ENCODE assay signal across 18 mouse cellular contexts in genomic region chr5:71915711-71916110, GRCm38 (mm10).
"Had no signal": no experiment of that assay in that cellular context is flagged by ENCODE, and none has a peak within 500 bp of the region (broad histone marks: within the 10 kb centered on the region; RNA-seq: fewer than 3 reads in every experiment).

No protein-coding gene starts in this region.

- H3K27me3 ChIP-seq: megakaryocyte, embryonic 14.5 days; midbrain, embryonic 13.5 days; midbrain, embryonic 15.5 days; neural tube, embryonic 13.5 days; neural tube, embryonic 15.5 days had no signal

- ATAC-seq: midbrain, embryonic 13.5 days; midbrain, embryonic 15.5 days had no signal

- H3K27ac ChIP-seq: macrophage; midbrain, embryonic 13.5 days; midbrain, embryonic 15.5 days; neural tube, embryonic 13.5 days; neural tube, embryonic 15.5 days had no signal

- DNase-seq: lung, adult 18-20 months; lung, embryonic 14.5 days; lung, postnatal 10 days; lung, postnatal 36 days; retina, postnatal 1 day; right cerebral cortex, postnatal 14 days; right cerebral cortex, postnatal 4 days; spleen, adult 18-20 months; thymus, adult 18-20 months; thymus, postnatal 14 days; thymus, postnatal 36 days had no signal

- H3K4me1 ChIP-seq: megakaryocyte, embryonic 14.5 days; midbrain, embryonic 13.5 days; midbrain, embryonic 15.5 days; neural tube, embryonic 13.5 days; neural tube, embryonic 15.5 days had no signal

- H3K9ac ChIP-seq: lung, embryonic 14.5 days; midbrain, embryonic 13.5 days; midbrain, embryonic 15.5 days; neural tube, embryonic 13.5 days; neural tube, embryonic 15.5 days had no signal

- H3K36me3 ChIP-seq: midbrain, embryonic 13.5 days; midbrain, embryonic 15.5 days; neural tube, embryonic 13.5 days; neural tube, embryonic 15.5 days had no signal

- H3K4me2 ChIP-seq: lung, embryonic 14.5 days; midbrain, embryonic 11.5 days; midbrain, embryonic 13.5 days; midbrain, embryonic 15.5 days; neural tube, embryonic 13.5 days; neural tube, embryonic 15.5 days had no signal

- H3K4me3 ChIP-seq: megakaryocyte, embryonic 14.5 days; midbrain, embryonic 13.5 days; midbrain, embryonic 15.5 days; neural tube, embryonic 13.5 days; neural tube, embryonic 15.5 days had no signal

- H3K9me3 ChIP-seq: megakaryocyte, embryonic 14.5 days; midbrain, embryonic 13.5 days; midbrain, embryonic 15.5 days; neural tube, embryonic 13.5 days; neural tube, embryonic 15.5 days had no signal
